Mouse (Mus musculus): ENCODE results near the gene Naa38.
"Not testable (repeated sequence)": the region's sequence is repeated elsewhere in the genome, so short reads cannot be mapped to it uniquely, and the experiment has no call there.

Naa38 gene

GRCm38 (mm10) chr11:69375646-69376045, 19.6 kb upstream of the Naa38 start:
- DNase-seq: no peak

GRCm38 (mm10) chr11:69377766-69378165, 17.5 kb upstream of the Naa38 start:
- DNase-seq: no peak

DNA sequence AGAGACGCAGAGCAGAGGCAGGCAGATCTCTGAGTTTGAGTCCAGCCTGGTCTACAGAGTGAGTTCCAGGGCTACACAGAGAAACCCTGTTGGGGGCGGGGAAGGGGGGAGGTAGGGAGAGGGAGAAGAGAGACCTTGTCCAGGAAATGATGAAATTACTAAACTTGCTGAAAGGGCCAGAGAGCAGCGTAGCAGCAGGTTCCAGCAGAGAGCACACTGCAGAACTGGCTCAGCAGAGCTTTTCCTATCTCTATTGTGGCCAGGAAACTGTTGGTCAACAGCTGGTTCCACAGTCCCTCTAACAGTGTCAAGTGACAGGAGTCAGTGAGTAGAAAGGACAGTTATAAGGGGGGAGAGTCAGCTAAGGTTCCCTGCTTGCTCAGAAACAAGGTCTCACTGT, 15.7 kb upstream of the Naa38 start:
- no peak for DNase-seq

DNA sequence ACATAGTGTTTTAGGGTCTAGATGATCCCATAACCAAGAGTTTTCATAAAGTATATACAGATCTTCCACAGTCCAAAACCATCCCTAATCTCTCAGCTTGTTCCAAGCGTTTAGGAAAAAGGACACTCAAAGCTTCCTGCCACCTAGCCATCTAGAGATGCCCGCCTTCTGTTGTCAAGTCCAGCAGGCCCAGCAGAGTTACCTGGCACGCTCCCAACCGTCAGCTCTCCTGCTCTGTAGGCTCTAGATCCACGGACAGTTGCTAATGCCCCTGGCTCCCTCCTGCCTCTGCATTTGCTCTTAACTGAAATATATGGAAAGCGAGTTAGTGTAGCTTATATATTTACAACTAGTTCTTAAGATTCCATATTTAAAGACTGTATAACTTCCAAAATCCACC, 13.9 kb upstream of the Naa38 start:
- DNase-seq: no peak

DNA sequence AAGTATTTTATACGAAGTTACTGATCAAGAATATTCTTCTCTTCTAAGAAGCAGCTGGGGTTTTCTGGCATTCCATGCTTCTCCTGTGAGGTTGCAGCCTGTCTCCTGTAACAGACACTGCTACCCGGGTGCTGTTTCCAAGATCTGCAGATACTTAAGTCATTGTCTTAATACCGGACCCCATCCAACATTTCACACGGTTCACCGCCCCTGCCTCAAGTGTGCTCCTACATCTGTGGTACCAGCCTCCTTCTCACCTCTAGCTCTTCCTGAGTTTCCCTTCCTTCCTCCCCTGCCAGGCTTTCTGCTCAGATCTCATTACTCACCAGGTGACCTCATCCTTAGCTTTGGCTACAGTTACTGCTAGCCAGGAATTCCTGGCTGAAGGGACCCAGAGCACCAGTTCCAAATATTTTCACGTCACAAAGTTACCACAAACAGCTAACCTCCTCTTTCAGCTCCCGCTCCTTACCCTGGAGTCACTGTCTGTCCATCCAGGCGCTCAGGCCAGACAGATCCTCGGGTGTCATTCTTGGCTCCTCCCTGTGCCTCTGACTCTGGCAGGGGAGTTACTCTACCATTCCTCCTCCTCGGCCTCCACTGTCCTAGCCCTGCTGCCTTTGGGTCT, 12.7 kb upstream of the Naa38 start:
- no peak for DNase-seq

GRCm38 (mm10) chr11:69384979-69385378, 10.3 kb upstream of the Naa38 start:
- no peak for DNase-seq

- DNase-seq: no peak
Measured at GRCm38 (mm10) chr11:69386758-69387157, 8.5 kb upstream of the Naa38 start.

DNA sequence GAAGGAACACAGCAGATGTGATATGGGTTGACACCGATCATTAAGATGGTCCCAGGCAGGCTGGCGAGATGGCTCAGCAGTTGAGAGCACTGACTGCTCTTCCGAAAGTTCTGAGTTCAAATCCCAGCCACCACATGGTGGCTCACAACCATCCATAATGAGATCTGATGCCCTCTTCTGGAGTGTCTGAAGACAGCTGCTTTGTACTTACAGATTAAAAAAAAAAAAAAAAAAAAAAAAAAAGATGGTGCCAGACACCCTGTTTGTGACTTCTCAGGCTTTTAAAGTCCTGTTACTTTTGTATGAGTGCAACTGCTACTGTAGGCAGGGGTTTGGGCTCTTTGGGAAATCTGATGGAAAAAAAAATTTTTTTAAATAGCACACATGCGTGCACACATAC, 6.6 kb upstream of the Naa38 start:
- no peak for DNase-seq

DNA sequence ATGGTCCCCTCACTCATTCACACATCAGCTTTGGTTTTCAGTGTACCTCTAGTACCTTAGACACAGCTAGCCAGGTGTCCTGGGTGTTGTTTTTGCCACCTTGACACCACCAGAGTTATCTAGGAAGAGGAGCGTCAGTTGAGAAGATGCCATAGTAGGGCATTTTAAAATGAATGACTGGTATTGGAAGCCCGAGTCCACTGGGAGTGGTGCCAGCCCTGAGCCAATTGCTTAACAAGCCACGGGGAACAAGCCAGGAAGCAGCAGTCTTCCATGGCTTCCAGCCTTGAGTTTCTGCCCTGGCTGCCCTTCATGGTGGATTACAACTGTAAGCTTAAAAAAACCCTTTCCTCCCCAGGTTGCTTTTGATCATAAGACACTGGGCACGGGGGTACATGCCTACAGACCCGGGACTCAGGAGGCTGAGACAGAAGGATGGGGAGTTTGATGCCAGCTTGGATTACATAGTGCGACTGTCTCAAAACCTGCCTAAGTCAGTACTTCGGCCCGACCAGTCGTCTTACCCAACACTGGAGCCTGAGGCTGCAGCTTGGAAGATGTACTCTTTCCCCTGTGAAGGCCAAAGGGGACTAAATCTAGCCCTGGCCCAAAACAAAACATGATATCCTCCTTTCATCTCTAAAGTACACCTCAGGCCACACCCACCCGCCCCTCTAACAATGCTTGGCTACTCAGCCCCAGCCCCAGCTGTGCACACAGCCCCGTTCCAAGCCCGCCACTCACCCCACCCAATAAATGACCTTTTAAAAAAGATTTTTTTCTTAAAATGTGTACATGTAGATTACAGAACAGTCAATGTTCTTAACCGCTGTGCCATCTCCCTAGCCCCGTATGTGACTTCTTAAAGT, 5.5 kb upstream of the Naa38 start:
- no peak for DNase-seq

- DNase-seq: no peak
Measured at GRCm38 (mm10) chr11:69390400-69391034, 4.8 kb upstream of the Naa38 start.

- DNase-seq: not testable (repeated sequence)
Measured at GRCm38 (mm10) chr11:69394591-69395167, 608 bp upstream of the Naa38 start.

GRCm38 (mm10) chr11:69395634-69396373, 517 bp downstream of the Naa38 start:
- DNase-seq: peak; percentile 95

DNA sequence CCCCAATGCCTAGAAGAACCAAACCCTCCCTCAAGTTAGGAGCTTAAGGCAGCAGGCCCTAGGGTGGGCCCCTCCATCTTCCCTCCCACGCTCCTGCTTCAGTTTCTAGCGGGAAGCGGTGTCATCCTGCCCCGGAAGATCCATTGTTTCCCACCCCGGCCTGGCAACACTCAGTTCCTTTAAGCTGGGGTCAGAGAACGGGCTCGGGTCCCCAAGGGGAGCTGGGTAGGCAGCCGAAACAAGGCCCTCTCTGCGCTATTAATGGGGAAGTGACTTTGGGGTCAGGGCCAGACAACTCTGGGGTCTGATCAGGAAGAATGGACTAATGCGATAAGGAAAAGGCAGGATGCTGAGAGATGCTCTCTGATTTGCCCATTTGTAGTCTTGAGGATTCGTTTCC, 1.5 kb downstream of the Naa38 start:
- DNase-seq: no peak

DNA sequence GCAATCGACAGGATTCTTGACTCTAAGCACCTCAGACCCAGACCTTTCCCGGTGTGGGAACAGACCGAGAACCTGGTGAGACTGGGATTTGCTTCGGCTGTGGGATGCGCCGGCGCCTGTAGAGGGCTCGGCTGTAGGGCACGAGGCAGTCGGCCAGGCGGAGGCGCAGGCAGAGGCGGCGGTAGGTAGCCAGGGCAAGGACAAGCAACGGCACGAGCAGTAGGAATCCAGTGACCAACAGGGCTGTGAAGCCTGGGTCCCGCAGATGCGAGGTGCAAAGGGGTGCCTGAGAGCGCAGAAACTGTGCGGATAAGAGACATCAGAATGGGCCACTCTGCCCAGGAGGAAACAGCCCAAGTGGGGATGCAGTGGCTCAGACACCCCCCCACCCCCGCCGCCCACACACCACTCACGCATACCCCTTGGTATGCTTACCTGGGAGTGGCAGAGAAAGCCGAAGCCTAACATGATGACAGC, 2.3 kb downstream of the Naa38 start:
- DNase-seq: no peak

DNA sequence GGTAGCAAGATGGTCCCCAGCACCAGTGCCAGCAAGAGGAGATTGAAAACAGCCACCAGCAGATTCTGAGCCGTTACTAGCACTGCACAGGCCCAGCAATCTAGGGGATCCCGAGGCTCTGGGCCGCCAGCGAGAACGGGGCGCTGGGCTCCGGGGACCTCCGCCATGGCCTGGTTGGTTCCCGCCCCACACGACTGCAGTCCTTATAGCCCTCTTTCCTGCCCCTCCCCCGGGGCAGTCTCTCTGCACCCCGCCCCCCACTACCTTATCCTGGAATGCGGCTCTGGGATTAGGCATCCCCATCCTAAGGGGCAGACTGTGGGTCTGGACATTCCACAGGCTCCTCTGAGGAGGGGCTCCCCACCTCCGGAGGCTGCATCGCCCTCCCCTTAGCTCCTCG, 2.8 kb downstream of the Naa38 start, which contains the start of gene Tmem88:
TSS of gene Tmem88 (minus strand) at position 176 of the 400 bp plus-strand sequence.
- DNase-seq: no peak

DNA sequence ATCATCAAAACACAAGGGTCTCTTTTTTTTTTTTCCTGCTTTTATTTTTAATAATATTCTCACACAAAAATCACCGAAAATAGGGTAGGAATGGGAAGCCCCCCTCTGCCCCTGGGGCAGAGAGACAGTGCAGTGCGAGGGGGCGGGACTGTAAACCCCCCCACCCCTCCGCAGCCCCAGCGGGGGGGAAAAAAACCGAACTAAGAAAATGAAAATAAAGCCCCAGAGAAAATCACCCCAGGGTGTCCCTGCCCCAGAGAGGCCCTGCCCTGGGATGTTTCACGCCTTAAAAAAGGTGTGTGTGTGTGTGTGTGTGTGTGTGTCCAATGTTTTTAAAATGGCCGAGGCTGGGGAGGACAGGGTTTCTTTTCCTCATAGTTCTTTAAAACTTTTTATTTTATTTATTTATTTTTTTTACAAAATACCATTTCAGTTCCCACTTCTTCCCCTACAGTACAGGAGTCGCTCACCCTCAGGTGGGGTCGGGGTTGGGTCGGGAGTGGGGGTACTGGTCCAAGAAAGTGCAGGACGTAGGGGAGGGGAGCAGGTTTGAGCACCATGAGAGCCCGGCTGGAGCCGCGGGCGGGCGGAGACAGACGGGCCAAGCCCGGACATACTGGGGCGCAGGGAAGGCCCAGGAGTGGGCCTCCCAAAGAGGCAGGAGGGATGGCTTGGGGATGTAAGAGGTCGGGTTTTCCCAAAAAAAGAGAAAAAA, 3.4 kb downstream of the Naa38 start:
- DNase-seq: no peak

DNA sequence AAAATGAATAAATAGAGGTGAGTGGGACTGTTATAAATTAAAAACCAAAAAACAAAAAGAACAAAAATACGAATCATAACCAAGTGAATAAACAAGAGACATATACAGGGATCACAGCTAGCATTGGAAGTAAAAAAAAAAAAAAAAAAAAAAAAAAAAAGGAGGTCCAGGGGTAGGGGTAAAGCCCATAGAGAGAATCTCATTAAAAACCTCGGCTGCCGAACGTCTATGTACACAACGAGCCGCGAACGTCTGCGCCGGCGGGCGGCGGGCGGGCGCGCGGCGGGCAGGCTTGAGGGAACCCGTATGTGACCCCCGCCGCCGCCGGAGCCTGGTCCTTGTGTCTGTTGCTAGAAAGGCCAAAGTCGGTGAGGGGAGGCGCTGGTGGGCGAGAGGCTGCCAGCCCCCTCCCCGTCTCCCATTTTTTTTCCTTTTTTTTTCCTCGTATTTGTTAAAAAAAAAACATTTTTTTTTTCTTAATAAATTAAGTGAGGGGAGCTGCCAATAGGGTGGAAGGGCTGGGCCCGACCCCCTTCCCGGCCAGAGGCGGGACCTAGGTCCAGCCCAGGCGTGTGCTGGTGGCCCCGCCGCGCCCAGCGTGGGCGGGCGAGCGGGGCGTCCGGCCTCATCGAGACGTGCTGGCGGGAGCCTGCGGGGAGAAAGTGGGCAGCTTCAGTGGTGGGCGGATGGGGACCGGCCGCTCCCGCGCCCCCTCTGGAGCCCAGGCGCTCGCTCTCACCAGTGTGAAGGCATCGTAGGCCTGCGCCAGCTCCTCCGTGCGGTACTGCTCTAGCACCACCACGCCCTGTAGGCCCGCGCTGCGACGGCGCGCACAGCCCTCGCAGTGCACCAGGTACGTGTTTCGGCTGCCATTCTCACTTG, 4.2 kb downstream of the Naa38 start:
- DNase-seq: no peak

DNA sequence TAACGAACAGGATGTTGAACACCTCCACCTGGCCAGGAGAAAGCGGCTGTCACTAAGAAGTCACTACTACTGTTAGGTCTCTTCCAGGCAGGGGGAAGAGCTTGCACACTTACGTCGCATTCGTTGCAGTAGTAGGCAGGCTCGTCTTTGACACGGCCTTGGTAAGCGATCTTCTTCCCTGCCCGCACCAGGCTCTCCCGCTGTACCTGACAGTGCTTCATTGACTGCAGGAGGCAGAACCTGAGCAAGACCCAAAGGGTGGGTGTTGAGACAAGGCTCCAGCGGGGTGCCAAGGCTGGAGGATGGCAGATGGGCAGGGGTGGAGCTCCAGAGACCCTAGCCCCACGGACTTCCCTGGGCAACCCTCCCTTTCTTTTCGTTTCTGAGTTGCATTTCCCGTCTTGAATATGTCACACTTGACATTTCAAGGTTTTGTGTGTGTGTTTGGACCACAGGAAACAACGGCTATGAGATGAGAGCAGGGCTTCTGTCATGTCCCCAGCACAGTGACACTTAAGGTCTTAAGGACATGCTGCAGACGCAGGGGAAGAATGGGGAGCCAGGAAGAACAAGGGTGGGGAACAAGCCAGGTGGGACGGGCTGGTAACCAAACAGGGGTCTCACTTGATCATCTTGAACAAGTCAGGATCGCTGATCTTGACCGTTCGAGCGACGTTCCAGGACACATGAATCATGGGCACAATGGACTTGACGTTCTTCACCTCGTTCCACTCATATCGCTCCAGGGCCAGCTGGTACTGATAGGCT, 5.0 kb downstream of the Naa38 start:
- DNase-seq: no peak

DNA sequence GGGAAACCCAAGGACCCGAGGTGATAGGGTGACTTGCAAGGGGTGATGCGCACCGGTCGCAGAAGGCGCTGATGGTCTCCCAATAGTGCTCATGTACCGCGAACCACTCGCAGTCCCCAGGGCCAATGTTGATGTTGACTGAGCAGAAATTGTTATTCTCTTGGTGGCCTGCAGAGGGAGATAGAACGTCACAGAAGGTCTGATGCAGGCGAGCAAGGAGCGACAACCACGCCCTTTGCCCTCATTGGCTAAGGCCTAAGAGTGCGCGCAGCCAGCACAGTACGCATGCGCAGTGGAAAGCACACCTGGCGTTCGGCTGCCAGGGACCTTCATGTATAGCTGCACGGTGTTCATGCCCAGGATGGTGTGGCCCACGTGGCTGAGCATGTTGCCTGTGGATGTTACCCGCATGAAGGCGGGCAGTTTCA, 5.9 kb downstream of the Naa38 start:
- DNase-seq: peak; percentile 88

GRCm38 (mm10) chr11:69401987-69402386, 6.7 kb downstream of the Naa38 start:
- no peak for DNase-seq
